Mouse (Mus musculus) granulocyte monocyte progenitor cell, adult 5-6 weeks (primary cell): Measurements from ENCODE around the gene Lrrc28. TPM values are rescaled to one million over a fixed set of nuclear protein-coding genes. Genes with fewer than 3 reads are reported as not detected.

Experiments used
- total RNA-seq, 2 experiments: library from RNA; stranded (forward) in 1 of 2; stranded (reverse) in 1 of 2; fragments of 200-712, 200-1000 nt in 1 of 2; fragments of >200 nt in 1 of 2; fragmentation: Nextera tagmentation in 1 of 2; gene quantifications; 2 replicates each; pipeline ENCODE4 v1.2.3; 2014 to 2017

Lrrc28 gene
- total RNA-seq, 2 experiments from 2014 or later: 16.6 to 17.9 TPM

Other genes with a start within 250 kb of the Lrrc28 start
- gene Ttc23, start 2.1 kb upstream of the Lrrc28 start, total RNA-seq (2014; fragmentation: Nextera tagmentation): 0.32 TPM in 1 of 2 replicates, not detected in the other
- 1.7 and 4.9 TPM in 2 replicates for gene Ttc23, start 2.1 kb upstream of the Lrrc28 start, total RNA-seq (2017)
- not detected in 2 replicates for gene Synm, start 114.5 kb upstream of the Lrrc28 start, total RNA-seq (2014; fragmentation: Nextera tagmentation)
- gene Synm, start 114.5 kb upstream of the Lrrc28 start, total RNA-seq (2017): 0.15 TPM in 1 of 2 replicates, not detected in the other